Mouse (Mus musculus) embryonic fibroblast, embryonic 13.5 days (primary cell): ENCODE measurements around the gene Col5a1.

Experiments
- CTCF ChIP-seq: IDR thresholded peaks from 2 replicates; pipeline ENCODE4 v1.5.1; 2011; ENCODE audit warnings: mild to moderate bottlenecking, control low read depth, low read length, moderate library complexity, borderline replicate concordance; ENCODE audit not compliant: insufficient read depth
- POLR2A ChIP-seq: IDR thresholded peaks from 2 replicates; pipeline ENCODE4 v1.6.1; 2011; ENCODE audit warnings: low read depth, mild to moderate bottlenecking, control low read depth, low read length, moderate library complexity

GRCm38 (mm10) chr2:28036788-28037187, 150.6 kb downstream of the Col5a1 start:
- TF ChIP-seq CTCF (no peak), POLR2A (no peak)
